Mouse (Mus musculus): ENCODE results near the gene Srxn1. TPM values are rescaled to one million over a fixed set of nuclear protein-coding genes. Genes with fewer than 3 reads are reported as not detected.

Gene Srxn1
- polyA plus RNA-seq, 1 experiment: 342 TPM

DNA sequence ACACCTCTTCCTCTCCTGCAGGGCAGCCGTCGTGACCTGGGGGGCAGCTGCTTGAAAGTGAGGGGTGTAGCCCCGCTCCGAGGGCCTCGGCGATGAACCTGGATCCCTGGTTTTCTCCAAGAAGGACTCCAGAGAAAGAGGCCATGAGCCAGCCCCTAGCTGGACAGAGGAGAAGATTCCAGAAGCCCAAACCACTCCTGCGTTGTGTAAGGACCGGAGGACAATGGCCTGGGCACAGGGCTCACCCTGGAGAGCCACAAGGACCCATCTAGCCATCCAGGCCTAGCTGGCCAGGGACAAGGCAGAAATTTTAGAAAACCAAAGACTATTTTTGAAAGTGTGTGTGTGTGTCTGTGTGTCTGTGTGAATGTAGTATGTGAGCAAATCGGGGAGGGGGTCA is 43.4 kb downstream of the Srxn1 start:
- DNase-seq (ENCODE audit: low read depth, low spot score): no peak
- WGBS: 87% methylated on average over 9 of the region's 9 CpGs

GRCm38 (mm10) chr2:152149891-152150290 is 44.6 kb downstream of the Srxn1 start:
- DNase-seq (ENCODE audit: low read depth, low spot score): no peak
- WGBS: 47% methylated on average over 4 of the region's 4 CpGs

DNA sequence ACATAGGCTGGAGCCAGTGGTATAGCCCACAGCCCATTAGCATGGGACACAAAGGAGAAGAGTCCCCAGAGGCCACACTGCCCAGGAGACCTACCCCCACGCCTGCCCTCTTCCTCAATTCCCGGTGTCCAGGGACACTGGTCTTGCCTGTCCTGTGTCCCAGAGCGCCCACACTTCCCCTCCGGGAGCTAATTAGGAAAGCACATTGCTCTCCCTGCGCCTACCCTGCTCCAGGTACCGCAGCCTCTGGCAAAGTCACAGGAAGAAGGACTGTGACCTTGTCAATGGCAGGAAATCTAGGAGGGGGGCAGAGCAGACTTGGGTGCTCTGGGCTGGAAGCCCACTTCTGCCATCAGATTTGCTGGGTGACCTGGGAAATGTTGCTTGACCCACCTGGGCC is 45.1 kb downstream of the Srxn1 start:
- 67% methylated on average over 6 of the region's 6 CpGs for WGBS
- no peak for DNase-seq (ENCODE audit: low read depth, low spot score)

- WGBS: 44% methylated on average over 3 of the region's 3 CpGs
- no peak for DNase-seq (ENCODE audit: low read depth, low spot score)
Observed at GRCm38 (mm10) chr2:152153361-152153760, 48.0 kb downstream of the Srxn1 start.

- no peak for DNase-seq (ENCODE audit: low read depth, low spot score)
- WGBS: 48% methylated on average over 7 of the region's 7 CpGs
Observed at GRCm38 (mm10) chr2:152155414-152156208, 50.3 kb downstream of the Srxn1 start.

DNA sequence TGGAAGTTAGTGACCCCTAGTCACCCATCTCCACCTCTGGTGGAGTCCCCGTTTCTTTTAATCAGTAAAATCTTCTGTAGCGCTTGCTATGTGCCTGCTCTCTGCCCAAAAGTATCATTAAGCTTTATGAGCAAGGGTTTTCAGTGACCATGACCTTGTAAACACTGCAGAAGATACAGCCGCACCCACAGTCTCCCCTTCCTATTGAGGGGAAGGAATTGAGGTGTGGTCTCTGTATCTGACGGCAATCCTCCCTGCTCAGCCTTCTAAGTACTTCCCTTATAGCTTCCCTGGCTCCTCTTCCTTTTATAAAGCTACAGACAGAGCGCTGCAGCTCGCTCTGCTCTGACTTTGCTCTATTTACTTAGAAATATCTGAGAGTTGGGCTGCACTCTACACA is 51.2 kb downstream of the Srxn1 start:
- no peak for DNase-seq (ENCODE audit: low read depth, low spot score)
- WGBS: 25% methylated on average over 6 of the region's 6 CpGs

GRCm38 (mm10) chr2:152159487-152159886 is 54.2 kb downstream of the Srxn1 start:
- no peak for DNase-seq (ENCODE audit: low read depth, low spot score)
- 88% methylated on average over 1 of the region's 1 CpGs for WGBS

Other genes with a start within 250 kb of the Srxn1 start
- gene Angpt4, start 194.3 kb upstream of the Srxn1 start, polyA plus RNA-seq (2012; rRNA removed): 0.32 and 0.49 TPM in 2 replicates
- 12.3 and 16.3 TPM in 2 replicates for gene Fam110a, start 125.3 kb upstream of the Srxn1 start, polyA plus RNA-seq (2012; rRNA removed)
- 115 and 152 TPM in 2 replicates for gene Slc52a3, start 109.0 kb upstream of the Srxn1 start, polyA plus RNA-seq (2012; rRNA removed)
- not detected in 2 replicates for gene Scrt2, start 24.0 kb upstream of the Srxn1 start, polyA plus RNA-seq (2012; rRNA removed)
- gene Tcf15, start 38.0 kb downstream of the Srxn1 start, polyA plus RNA-seq (2012; rRNA removed): 1.6 and 1.7 TPM in 2 replicates
- gene Csnk2a1, start 121.3 kb downstream of the Srxn1 start, polyA plus RNA-seq (2012; rRNA removed): 30.2 and 33.6 TPM in 2 replicates
- gene Tbc1d20, start 188.3 kb downstream of the Srxn1 start, polyA plus RNA-seq (2012; rRNA removed): 61.9 and 68.5 TPM in 2 replicates
- gene Rbck1, start 227.1 kb downstream of the Srxn1 start, polyA plus RNA-seq (2012; rRNA removed): 190 and 253 TPM in 2 replicates
- 2.1 and 5.9 TPM in 2 replicates for gene Trib3, start 238.5 kb downstream of the Srxn1 start, polyA plus RNA-seq (2012; rRNA removed)